Mouse (Mus musculus) G1E-ER4 (cell line): ENCODE data around the gene Prdm1. TPM values are rescaled to one million over a fixed set of nuclear protein-coding genes. Genes with fewer than 3 reads are reported as not detected.

ENCODE experiments used
- GATA1 ChIP-seq: IDR thresholded peaks from one replicate; pipeline ENCODE4 v1.8.0; 2012; ENCODE audit warnings: low read length, inconsistent platforms
- polyA plus RNA-seq: library from polyadenylated mRNA; stranded (reverse); fragments of >175 nt; gene quantifications from 2 replicates; pipeline ENCODE4 v1.2.3, GENCODE M21; 2012

Gene Prdm1
- 11.3 TPM in 2 replicates for polyA plus RNA-seq

- TF ChIP-seq GATA1 = no peak
Observed at GRCm38 (mm10) chr10:44528291-44529082, at the start of gene Prdm1. Gene Prdm1 (minus strand): TSS chr10:44528501.

DNA sequence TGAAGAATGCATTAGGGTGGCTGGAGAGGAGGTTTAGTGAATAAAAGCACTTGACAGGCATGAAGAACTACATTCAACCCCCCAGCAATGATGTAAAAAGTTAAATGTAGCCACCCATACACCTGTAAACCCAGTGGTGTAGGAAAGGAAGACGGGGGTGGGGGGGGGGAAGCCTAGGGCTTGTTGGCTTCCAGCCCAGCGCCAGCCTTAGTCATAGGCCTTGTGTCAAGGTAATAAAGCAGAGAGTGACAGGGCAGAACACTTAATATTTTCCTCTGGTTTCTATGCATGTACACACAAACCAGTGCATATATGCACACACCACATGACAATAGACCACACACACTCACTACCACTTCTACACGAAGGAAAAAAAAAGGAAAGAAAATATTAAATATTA lies 37.7 kb upstream of the Prdm1 start:
- no peak for TF ChIP-seq GATA1

GRCm38 (mm10) chr10:44565109-44565508 lies 36.8 kb upstream of the Prdm1 start:
- no peak for TF ChIP-seq GATA1

GRCm38 (mm10) chr10:44556845-44557244 lies 28.5 kb upstream of the Prdm1 start:
- no peak for TF ChIP-seq GATA1

DNA sequence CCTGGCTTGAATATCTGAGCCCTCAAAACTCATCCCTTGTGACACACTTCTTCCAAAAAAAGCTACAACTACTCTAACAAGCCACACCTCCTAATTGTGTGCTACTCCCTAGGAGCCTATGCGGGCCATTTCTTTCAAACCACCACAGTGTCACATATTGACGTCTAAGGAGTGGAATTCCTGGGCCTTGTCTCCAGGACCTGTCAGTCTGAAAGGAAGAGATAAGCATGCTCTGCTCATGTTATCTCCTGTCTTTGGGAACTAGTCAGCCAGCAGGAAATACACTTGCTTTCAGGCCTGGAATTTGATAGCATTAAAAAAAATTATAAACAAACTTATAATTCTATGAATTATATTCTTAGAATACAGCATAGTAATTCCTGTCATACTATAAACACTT lies 27.0 kb upstream of the Prdm1 start:
- no peak for TF ChIP-seq GATA1

- TF ChIP-seq GATA1 = no peak
Observed at GRCm38 (mm10) chr10:44553648-44554047, 25.3 kb upstream of the Prdm1 start.

GRCm38 (mm10) chr10:44539033-44539578 lies 10.8 kb upstream of the Prdm1 start:
- no peak for TF ChIP-seq GATA1

- TF ChIP-seq GATA1 = no peak
Observed at GRCm38 (mm10) chr10:44538137-44538536, 9.8 kb upstream of the Prdm1 start.

- no peak for TF ChIP-seq GATA1
Observed at GRCm38 (mm10) chr10:44530067-44530360, 1.7 kb upstream of the Prdm1 start.

- TF ChIP-seq GATA1 = no peak
Observed at GRCm38 (mm10) chr10:44529218-44530066, 1.1 kb upstream of the Prdm1 start.

DNA sequence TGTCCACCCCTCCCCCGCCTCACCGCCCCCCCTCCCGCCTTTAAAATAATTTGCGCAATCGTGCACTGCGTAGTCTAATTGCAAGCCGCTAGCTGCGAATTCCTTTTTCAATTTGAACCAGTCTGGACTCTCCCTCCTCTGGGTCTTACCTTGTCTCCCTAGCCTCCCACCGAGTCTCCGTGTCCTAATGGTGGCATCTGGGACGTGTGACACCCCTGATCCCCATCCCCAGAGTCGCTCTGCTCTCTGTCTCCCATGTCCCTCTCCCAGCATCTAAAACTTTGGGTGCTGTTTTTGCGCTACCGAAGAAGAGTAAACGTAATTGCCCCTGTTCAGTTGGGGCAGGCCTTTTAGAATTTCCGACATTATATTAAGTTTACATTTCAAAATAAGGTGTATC lies 650 bp downstream of the Prdm1 start:
- TF ChIP-seq GATA1 = no peak

GRCm38 (mm10) chr10:44526751-44527591 lies 1.3 kb downstream of the Prdm1 start:
- no peak for TF ChIP-seq GATA1

- TF ChIP-seq GATA1 = no peak
Observed at GRCm38 (mm10) chr10:44520189-44520588, 8.1 kb downstream of the Prdm1 start.

DNA sequence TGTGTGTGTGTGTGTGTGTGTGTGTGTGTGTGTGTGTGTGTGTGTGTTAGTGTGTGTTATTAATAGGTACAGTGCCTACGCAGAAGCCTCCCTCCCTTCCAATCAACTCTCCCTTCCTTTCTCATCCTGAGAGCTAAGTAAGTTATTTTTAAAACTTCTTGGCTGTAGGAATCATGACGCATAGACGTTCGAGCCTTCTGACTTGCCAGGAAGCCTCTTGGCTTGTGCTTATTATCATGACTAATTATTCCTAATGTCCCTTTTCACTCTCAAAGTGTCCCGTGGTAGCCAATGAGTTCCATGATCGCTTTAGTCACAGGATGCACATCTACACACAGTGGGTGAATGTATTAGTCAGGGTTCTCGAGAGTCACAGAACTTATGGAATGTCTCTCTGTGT lies 9.7 kb downstream of the Prdm1 start:
- no peak for TF ChIP-seq GATA1

- no peak for TF ChIP-seq GATA1
Observed at GRCm38 (mm10) chr10:44513108-44513507, 15.2 kb downstream of the Prdm1 start.

GRCm38 (mm10) chr10:44511029-44511428 lies 17.3 kb downstream of the Prdm1 start:
- no peak for TF ChIP-seq GATA1
